Mouse (Mus musculus) limb, embryonic 10.5 days (tissue): ENCODE results near the gene Vps13c. TPM values are rescaled to one million over a fixed set of nuclear protein-coding genes. Genes with fewer than 3 reads are reported as not detected.

ENCODE experiments used
- DNase-seq: peaks from one replicate; pipeline ENCODE4 v3.0.0-alpha.2; 2017; ENCODE audit warnings: low spot score
- H3K27ac ChIP-seq: fragments of 300-500 bp; sonication (generic); 2 replicates; pipeline ENCODE4 v1.5.1; 2016; ENCODE audit warnings: mild to moderate bottlenecking
- H3K27me3 ChIP-seq: fragments of 300-500 bp; sonication (generic); 2 replicates; pipeline ENCODE4 v1.6.1; 2016; ENCODE audit warnings: low read depth, mild to moderate bottlenecking; ENCODE audit not compliant: poor library complexity, severe bottlenecking
- H3K36me3 ChIP-seq: fragments of 300-500 bp; sonication (generic); 2 replicates; pipeline ENCODE4 v1.6.1; 2016; ENCODE audit warnings: mild to moderate bottlenecking, moderate library complexity
- H3K4me1 ChIP-seq: fragments of 300-500 bp; sonication (generic); 2 replicates; pipeline ENCODE4 v1.6.1; 2016
- H3K4me3 ChIP-seq: fragments of 300-500 bp; sonication (generic); 2 replicates; pipeline ENCODE4 v1.5.1; 2016; ENCODE audit warnings: mild to moderate bottlenecking, moderate library complexity
- H3K9me3 ChIP-seq: fragments of 300-500 bp; sonication (generic); replicated peaks from 2 replicates; pipeline ENCODE4 v1.6.1; 2016; ENCODE audit warnings: mild to moderate bottlenecking
- WGBS: fragments of 180-500 bp; shearing (Covaris S2); methylation state at CpG from one replicate; pipeline ENCODE4 v1.1.7; 2016; 5-methylcytosine and 5-hydroxymethylcytosine counted together
- polyA plus RNA-seq: library from polyadenylated mRNA; unstranded; fragments of >200 nt; fragmentation: Nextera tagmentation; extraction: Ambion mirVana; gene quantifications from 2 replicates; pipeline ENCODE4 v1.2.1, GENCODE M21; 2016

Gene Vps13c
- polyA plus RNA-seq, 1 experiment from 2014 or later: 2.3 TPM

- peak; percentile 80 for DNase-seq
- Histone ChIP-seq H3K27ac (peak overlapping the region; percentile 83), H3K9me3 (no peaks in the 10 kb centered on the region), H3K36me3 (no peaks in the 10 kb centered on the region), H3K4me3 (peak overlapping the region; percentile 35), H3K4me1 (peaks cover 33% of the 10 kb centered on the region), H3K27me3 (no peaks in the 10 kb centered on the region)
- WGBS: 9% methylated on average over 8 of the region's 8 CpGs
These were observed 26.4 kb upstream of the Vps13c start for GRCm38 (mm10) chr9:67813665-67814337.

GRCm38 (mm10) chr9:67816172-67816928 is 23.8 kb upstream of the Vps13c start:
- H3K4me1 ChIP-seq: peaks cover 33% of the 10 kb centered on the region
- H3K9me3 ChIP-seq: no peaks in the 10 kb centered on the region
- no peak overlapping the region for H3K4me3 ChIP-seq
- no peak for DNase-seq
- no peaks in the 10 kb centered on the region for H3K27me3 ChIP-seq
- WGBS: 79% methylated on average over 2 of the region's 2 CpGs
- no peak overlapping the region for H3K27ac ChIP-seq
- H3K36me3 ChIP-seq: no peaks in the 10 kb centered on the region

DNA sequence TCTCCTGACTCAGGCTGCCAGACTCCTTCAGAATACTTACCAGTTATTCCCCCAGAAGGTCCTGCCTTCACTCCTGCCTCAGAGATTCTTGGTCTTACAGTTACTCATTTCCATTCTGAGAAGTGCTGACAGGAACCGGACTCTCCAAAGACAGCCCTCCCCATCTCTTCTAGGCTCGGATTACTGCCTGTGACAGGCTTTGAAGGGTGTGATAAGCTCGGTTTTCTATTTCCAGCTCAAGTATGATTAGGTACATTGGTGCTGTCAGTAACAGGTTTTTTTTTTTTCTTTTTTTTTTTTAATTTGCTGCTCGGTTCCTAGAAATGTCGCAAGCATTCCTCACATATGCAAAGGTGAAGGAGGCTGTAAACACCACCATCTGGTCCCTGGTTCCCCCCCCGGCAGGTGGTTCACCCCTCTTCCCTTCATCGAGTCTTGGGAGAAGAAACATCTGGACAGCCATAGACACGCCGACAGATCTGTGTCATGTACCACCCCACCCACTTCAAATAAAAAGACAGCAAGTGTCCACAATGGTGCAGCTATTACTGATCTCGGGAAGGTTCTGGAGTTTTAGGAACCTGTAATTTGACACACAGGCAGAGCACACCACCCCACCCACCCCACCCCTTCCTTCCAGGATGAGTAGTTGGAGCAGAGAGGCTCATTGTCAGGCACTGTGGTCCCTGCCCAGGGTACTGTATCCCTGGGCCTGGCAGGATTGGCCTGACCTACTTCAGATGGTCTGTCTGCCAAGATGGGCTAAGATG is 22.1 kb upstream of the Vps13c start:
- no peak for DNase-seq
- Histone ChIP-seq H3K4me3 (no peak overlapping the region), H3K36me3 (no peaks in the 10 kb centered on the region), H3K27me3 (no peaks in the 10 kb centered on the region), H3K27ac (no peak overlapping the region), H3K4me1 (peaks cover 30% of the 10 kb centered on the region), H3K9me3 (no peaks in the 10 kb centered on the region)
- WGBS: 55% methylated on average over 10 of the region's 10 CpGs

DNA sequence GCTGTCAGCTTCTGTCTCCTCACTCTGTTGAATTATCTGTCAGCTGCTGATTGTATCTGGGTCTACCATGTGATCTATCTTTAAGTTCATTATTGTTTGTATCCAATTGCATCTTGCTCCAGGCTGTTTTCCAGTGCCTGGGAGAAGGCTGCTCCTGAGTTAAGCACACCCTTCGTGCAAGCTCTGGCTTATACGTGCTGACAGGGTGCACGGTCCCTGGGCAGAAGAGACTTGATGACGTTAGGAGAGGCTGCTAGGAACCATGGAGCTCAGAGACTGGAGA is 21.6 kb upstream of the Vps13c start:
- Histone ChIP-seq H3K27ac (no peak overlapping the region), H3K4me3 (no peak overlapping the region), H3K9me3 (no peaks in the 10 kb centered on the region), H3K4me1 (peaks cover 32% of the 10 kb centered on the region), H3K36me3 (no peaks in the 10 kb centered on the region), H3K27me3 (no peaks in the 10 kb centered on the region)
- 85% methylated on average over 4 of the region's 4 CpGs for WGBS
- no peak for DNase-seq

DNA sequence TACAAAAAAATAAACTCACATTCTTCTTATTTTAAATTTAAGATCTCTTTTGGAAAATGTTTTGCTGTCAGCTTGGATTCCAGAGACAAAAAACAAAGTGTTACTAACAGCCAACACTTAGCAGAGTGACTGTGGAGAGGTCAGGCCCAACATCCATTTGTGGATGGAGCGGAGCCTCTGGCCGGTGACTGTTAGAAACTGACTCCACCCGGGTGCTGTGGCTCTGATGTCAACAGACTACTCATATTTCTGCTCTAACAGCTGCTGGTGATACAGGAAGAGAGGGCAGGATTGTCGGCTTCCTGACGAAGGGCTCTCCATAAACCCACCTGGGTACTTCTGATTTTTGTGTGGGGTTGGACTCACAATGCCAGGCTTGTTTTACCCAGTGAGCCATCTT is 17.1 kb upstream of the Vps13c start:
- peaks cover 12% of the 10 kb centered on the region for H3K4me1 ChIP-seq
- H3K27me3 ChIP-seq: no peaks in the 10 kb centered on the region
- no peaks in the 10 kb centered on the region for H3K9me3 ChIP-seq
- no peak for DNase-seq
- 61% methylated on average over 5 of the region's 5 CpGs for WGBS
- no peak overlapping the region for H3K4me3 ChIP-seq
- H3K36me3 ChIP-seq: no peaks in the 10 kb centered on the region
- no peak overlapping the region for H3K27ac ChIP-seq

GRCm38 (mm10) chr9:67825527-67825926 is 14.7 kb upstream of the Vps13c start:
- H3K4me3 ChIP-seq: no peak overlapping the region
- no peak overlapping the region for H3K27ac ChIP-seq
- H3K36me3 ChIP-seq: no peaks in the 10 kb centered on the region
- H3K4me1 ChIP-seq: peaks cover 8% of the 10 kb centered on the region; the same call in 1 of the 2 replicates
- peaks cover 22% of the 10 kb centered on the region for H3K27me3 ChIP-seq
- H3K9me3 ChIP-seq: no peaks in the 10 kb centered on the region
- DNase-seq: no peak
- 83% methylated on average over 7 of the region's 7 CpGs for WGBS

- peaks cover 28% of the 10 kb centered on the region for H3K4me1 ChIP-seq
- no peak overlapping the region for H3K4me3 ChIP-seq
- WGBS: 7% methylated on average over 3 of the region's 3 CpGs
- peaks cover 48% of the 10 kb centered on the region for H3K27me3 ChIP-seq
- no peaks in the 10 kb centered on the region for H3K36me3 ChIP-seq
- DNase-seq: peak; percentile 51
- no peaks in the 10 kb centered on the region for H3K9me3 ChIP-seq
- no peak overlapping the region for H3K27ac ChIP-seq
These were observed 12.0 kb upstream of the Vps13c start for GRCm38 (mm10) chr9:67828182-67828581.

- Histone ChIP-seq H3K9me3 (no peaks in the 10 kb centered on the region), H3K27ac (peak overlapping the region; percentile 79), H3K4me1 (peaks cover 24% of the 10 kb centered on the region), H3K4me3 (peak overlapping the region; percentile 65), H3K27me3 (peaks cover 52% of the 10 kb centered on the region), H3K36me3 (no peaks in the 10 kb centered on the region)
- peak; percentile 80 for DNase-seq
- 2% methylated on average over 78 of the region's 84 CpGs for WGBS
These were observed 9.5 kb upstream of the Vps13c start for GRCm38 (mm10) chr9:67830411-67831358.

GRCm38 (mm10) chr9:67831359-67832045 is 8.7 kb upstream of the Vps13c start:
- peak; percentile 63 for DNase-seq
- H3K9me3 ChIP-seq: no peaks in the 10 kb centered on the region
- under 1% methylated on average over 57 of the region's 57 CpGs for WGBS
- H3K4me1 ChIP-seq: peaks cover 24% of the 10 kb centered on the region
- peaks cover 52% of the 10 kb centered on the region for H3K27me3 ChIP-seq
- no peaks in the 10 kb centered on the region for H3K36me3 ChIP-seq
- peak overlapping the region; percentile 65 for H3K4me3 ChIP-seq
- peak overlapping the region; percentile 79 for H3K27ac ChIP-seq

DNA sequence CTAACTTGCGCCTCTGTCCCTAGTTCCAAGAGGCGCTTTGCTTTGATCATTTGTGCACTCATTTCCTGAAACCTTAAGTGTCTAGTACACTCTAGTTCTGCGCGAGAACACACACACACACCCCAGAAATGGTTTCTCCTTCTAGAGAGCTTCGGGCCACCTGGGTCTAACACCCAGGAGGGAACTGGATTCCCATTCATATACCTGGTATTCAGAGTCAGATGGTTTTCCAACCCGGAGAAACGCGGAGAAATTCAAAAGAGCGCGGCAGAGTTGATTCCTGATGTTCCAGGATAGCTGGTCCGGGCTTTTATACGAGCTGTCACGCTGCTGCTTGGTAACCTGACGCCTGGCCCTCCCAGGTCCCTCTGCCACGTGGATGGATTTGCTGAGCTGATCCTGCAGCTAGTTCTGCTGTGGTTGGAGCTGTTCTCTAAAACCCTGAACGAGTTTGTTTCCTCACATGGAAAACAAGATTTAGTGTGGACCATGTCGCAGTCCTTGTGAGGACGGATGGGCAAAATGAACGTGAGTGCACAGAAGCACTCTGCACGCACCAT is 8.1 kb upstream of the Vps13c start, which contains the start of gene C2cd4a:
TSS of gene C2cd4a (minus strand) at position 285 of the 560 bp plus-strand sequence.
- Histone ChIP-seq H3K9me3 (no peaks in the 10 kb centered on the region), H3K4me3 (peak within 1 kb of the TSS; percentile 65), H3K4me1 (peaks cover 24% of the 10 kb centered on the region), H3K36me3 (no peaks in the 10 kb centered on the region), H3K27ac (peak within 1 kb of the TSS; percentile 79), H3K27me3 (peaks cover 52% of the 10 kb centered on the region)
- 5% methylated on average over 20 of the region's 20 CpGs for WGBS
- DNase-seq: peak; percentile 76

DNA sequence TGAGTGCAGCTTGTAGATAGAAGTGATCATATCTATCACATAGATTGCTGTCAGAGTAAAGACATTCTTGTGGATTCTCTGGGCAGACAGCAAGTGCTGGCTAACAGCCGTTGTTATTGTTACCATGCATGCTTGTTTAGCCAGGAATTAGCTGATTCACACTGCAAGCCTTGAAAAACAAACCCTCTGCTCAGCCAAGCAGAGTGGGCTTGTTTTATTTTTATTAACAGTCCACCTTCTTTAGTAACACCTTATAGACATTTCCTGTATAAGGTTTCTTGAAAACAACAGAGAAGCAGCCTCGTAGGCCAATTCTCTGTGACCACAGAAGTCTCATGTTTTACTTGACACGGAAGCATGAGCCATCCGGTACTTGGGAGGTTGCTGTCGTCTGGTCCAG is 5.7 kb upstream of the Vps13c start:
- Histone ChIP-seq H3K27ac (no peak overlapping the region), H3K36me3 (no peaks in the 10 kb centered on the region), H3K9me3 (no peaks in the 10 kb centered on the region), H3K27me3 (peaks cover 40% of the 10 kb centered on the region), H3K4me3 (no peak overlapping the region), H3K4me1 (peaks cover 24% of the 10 kb centered on the region)
- WGBS: 84% methylated on average over 5 of the region's 5 CpGs
- DNase-seq: no peak
